Mouse (Mus musculus): ENCODE results near the gene 1810024B03Rik. TPM values are rescaled to one million over a fixed set of nuclear protein-coding genes. Genes with fewer than 3 reads are reported as not detected.

Gene 1810024B03Rik
- 1.5 TPM for total RNA-seq (2023)

GRCm38 (mm10) chr2:127207547-127208451 lies at the start of gene 1810024B03Rik, which contains the start of gene Snrnp200:
TSS of gene 1810024B03Rik (minus strand) at chr2:127208280.
TSS of gene Snrnp200 (plus strand) at chr2:127208386.

GRCm38 (mm10) chr2:127247592-127248333 lies 39.7 kb upstream of the 1810024B03Rik start, which contains the start of the genes Ciao1 and Tmem127:
TSS of gene Ciao1 (minus strand) at chr2:127247816.
TSS of gene Tmem127 (plus strand) at chr2:127247908.

GRCm38 (mm10) chr2:127143158-127144063 lies 64.7 kb downstream of the 1810024B03Rik start, which contains the start of gene Itpripl1:
TSS of gene Itpripl1 (minus strand) at chr2:127143442.

Other genes with a start within 250 kb of the 1810024B03Rik start
- gene Ap4e1, start 199.6 kb downstream of the 1810024B03Rik start, total RNA-seq (2023), result 29.1 TPM
- 16.3 TPM for gene Blvra, start 137.6 kb downstream of the 1810024B03Rik start, total RNA-seq (2023)
- gene Ncaph, start 74.3 kb downstream of the 1810024B03Rik start, total RNA-seq (2023), result 3.3 TPM
- 17.2 TPM for gene Itpripl1, start 64.8 kb downstream of the 1810024B03Rik start, total RNA-seq (2023)
- 159 TPM for gene Snrnp200, start 106 bp upstream of the 1810024B03Rik start, total RNA-seq (2023)
- 46.3 TPM for gene Ciao1, start 39.5 kb upstream of the 1810024B03Rik start, total RNA-seq (2023)
- 50.3 TPM for gene Tmem127, start 39.6 kb upstream of the 1810024B03Rik start, total RNA-seq (2023)
- gene Stard7, start 61.9 kb upstream of the 1810024B03Rik start, total RNA-seq (2023), result 61.9 TPM
- gene Dusp2, start 127.9 kb upstream of the 1810024B03Rik start, total RNA-seq (2023), result 588 TPM
- 0.70 TPM for gene Astl, start 130.4 kb upstream of the 1810024B03Rik start, total RNA-seq (2023)
- gene Adra2b, start 154.9 kb upstream of the 1810024B03Rik start, total RNA-seq (2023), result not detected
- not detected for gene Gpat2, start 216.9 kb upstream of the 1810024B03Rik start, total RNA-seq (2023)
- 13.0 TPM for gene Fahd2a, start 236.3 kb upstream of the 1810024B03Rik start, total RNA-seq (2023)

Measured in CD8-positive naive resting alpha-beta T cell, adult 57 days (primary cell).